Mouse (Mus musculus): ENCODE measurements around the gene Traf7. TPM values are rescaled to one million over a fixed set of nuclear protein-coding genes. Genes with fewer than 3 reads are reported as not detected.

Traf7 gene
- total and polyA plus RNA-seq, 2 experiments from 2014 or later = 82.0 to 168 TPM

DNA sequence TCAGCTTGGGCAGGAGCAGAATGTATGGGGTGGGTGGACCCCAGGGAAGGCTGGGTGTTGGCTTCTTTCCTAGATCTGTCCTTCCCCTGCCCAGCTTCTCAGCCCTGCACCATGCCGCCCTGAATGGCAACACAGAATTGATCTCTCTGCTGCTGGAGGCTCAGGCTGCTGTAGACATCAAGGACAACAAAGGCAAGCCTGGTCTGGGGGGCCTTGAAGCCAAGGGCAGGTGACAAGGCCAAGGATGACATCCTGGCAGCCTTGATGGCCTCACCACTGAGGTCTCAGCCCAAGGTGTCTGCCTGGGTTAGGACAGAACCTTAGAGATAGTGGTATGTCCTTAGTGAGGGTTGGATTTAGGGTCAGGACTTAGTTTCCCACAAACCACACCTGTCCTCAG lies 31.7 kb downstream of the Traf7 start:
- H3K36me3 ChIP-seq (ENCODE audit: insufficient read depth) = peaks cover 56% of the 10 kb centered on the region
- 81% methylated on average over 1 of the region's 1 CpGs for WGBS
- no peaks in the 10 kb centered on the region for H3K4me1 ChIP-seq (ENCODE audit: insufficient read depth)
- DNase-seq = no peak
- H3K4me3 ChIP-seq (ENCODE audit: low read depth, low read length) = no peak overlapping the region
- no peak for ATAC-seq
- H3K4me2 ChIP-seq (ENCODE audit: low read depth) = no peak overlapping the region
- TF ChIP-seq CTCF (IDR thresholded peaks at IDR 0.05; ENCODE audit: low read depth) = no peak
- no peaks in the 10 kb centered on the region for H3K27me3 ChIP-seq (ENCODE audit: insufficient read depth, low read length)
- no peak overlapping the region for H3K9ac ChIP-seq
- H3K9me3 ChIP-seq (ENCODE audit: low read length) = no peaks in the 10 kb centered on the region
- no peak overlapping the region for H3K27ac ChIP-seq (ENCODE audit: low read depth, low read length)

DNA sequence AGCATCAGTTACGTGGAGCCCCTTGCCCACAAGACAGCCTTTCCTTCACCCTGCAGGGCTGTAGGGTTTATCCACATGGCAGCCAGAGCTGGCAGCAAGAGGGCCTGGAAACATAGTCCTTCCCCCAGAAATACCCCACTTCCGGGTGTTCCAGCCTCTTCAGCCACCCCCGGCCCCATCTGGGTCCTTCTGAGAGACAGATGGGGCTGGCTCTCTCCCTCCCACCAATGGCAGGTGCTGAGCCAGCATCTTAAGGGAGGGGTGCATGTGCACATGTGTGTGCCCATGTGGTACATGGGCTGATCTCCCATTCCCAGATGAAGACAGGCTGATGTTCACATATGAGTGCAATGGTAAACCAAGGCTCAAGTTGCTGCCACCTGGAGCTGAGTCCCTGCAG lies 32.3 kb downstream of the Traf7 start:
- Histone ChIP-seq H3K4me2 (ENCODE audit: low read depth) (no peak overlapping the region), H3K4me1 (ENCODE audit: insufficient read depth) (peaks cover 4% of the 10 kb centered on the region; the same call in 1 of the 2 replicates), H3K27ac (ENCODE audit: low read depth, low read length) (peak overlapping the region; percentile 21; the same call in 1 of the 2 replicates), H3K9ac (no peak overlapping the region), H3K9me3 (ENCODE audit: low read length) (no peaks in the 10 kb centered on the region), H3K36me3 (ENCODE audit: insufficient read depth) (peaks cover 50% of the 10 kb centered on the region), H3K27me3 (ENCODE audit: insufficient read depth, low read length) (no peaks in the 10 kb centered on the region), H3K4me3 (ENCODE audit: low read depth, low read length) (no peak overlapping the region)
- 64% methylated on average over 3 of the region's 3 CpGs for WGBS
- peak; percentile 30 for ATAC-seq
- DNase-seq = no peak
- TF ChIP-seq CTCF (IDR thresholded peaks at IDR 0.05; ENCODE audit: low read depth) = no peak

DNA sequence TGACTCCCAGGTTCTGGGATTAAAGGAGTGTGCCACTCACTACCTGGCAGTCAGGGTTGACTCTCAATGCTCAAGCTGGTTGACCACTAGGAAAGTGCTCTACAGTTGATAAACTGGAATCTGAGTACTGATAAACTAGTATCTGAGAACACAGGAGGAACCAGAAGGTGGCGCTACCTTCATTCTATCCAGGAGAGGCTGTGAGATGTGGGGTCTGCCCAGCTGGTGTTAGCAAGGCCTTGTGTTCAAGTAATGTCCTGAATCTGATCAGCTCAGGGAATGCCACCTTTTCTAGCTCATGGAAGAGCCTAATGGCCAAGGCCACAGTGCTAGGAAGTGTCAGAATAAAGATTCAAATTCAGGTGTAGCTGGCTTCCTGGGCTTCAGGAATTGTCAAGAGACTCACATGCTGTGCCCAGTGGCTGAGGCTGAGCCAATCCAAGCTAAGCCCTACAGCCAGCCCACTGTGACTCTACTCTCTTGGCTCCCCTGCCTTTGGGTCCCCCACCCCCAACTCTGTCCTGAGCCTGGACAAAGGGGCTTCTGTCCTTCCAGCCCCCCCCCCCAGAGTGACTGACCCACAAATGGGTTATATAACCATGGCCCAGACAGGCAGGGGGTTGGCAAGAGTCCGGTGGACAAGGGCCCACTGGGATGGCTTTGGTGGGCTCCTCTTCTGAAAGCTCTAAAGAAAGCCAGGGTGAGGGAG lies 33.0 kb downstream of the Traf7 start:
- no peak overlapping the region for H3K4me2 ChIP-seq (ENCODE audit: low read depth)
- TF ChIP-seq CTCF (IDR thresholded peaks at IDR 0.05; ENCODE audit: low read depth) = peak; percentile 71
- H3K27me3 ChIP-seq (ENCODE audit: insufficient read depth, low read length) = no peaks in the 10 kb centered on the region
- 0 out of 2 replicates have a peak overlapping the region, but pooled peaks have one; percentile 21 for H3K27ac ChIP-seq (ENCODE audit: low read depth, low read length)
- DNase-seq = peak; percentile 67
- H3K4me1 ChIP-seq (ENCODE audit: insufficient read depth) = peaks cover 10% of the 10 kb centered on the region
- no peaks in the 10 kb centered on the region for H3K9me3 ChIP-seq (ENCODE audit: low read length)
- no peak overlapping the region for H3K4me3 ChIP-seq (ENCODE audit: low read depth, low read length)
- WGBS = 34% methylated on average over 2 of the region's 2 CpGs
- no peak overlapping the region for H3K9ac ChIP-seq
- peaks cover 45% of the 10 kb centered on the region for H3K36me3 ChIP-seq (ENCODE audit: insufficient read depth)
- peak; percentile 78 for ATAC-seq

DNA sequence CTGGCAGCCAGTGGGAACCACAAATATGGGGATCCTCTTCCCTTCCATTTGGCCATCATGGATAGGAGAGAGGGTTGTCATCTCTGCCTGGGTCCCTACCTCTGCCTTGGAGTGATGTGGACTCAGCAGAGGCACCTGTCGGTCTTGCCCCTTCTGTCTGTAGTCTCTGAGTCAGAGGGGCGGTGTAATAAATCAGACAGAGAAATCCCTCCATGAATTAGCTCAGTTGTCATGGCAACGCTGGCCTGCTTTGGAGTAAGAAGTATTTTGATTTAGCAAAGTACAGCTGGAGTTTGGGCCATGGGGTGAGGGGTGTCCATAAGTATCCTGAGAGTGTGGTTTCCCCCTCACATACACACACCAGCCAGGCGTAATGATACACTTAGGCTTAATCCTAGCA lies 37.3 kb downstream of the Traf7 start:
- WGBS = 48% methylated on average over 4 of the region's 4 CpGs

DNA sequence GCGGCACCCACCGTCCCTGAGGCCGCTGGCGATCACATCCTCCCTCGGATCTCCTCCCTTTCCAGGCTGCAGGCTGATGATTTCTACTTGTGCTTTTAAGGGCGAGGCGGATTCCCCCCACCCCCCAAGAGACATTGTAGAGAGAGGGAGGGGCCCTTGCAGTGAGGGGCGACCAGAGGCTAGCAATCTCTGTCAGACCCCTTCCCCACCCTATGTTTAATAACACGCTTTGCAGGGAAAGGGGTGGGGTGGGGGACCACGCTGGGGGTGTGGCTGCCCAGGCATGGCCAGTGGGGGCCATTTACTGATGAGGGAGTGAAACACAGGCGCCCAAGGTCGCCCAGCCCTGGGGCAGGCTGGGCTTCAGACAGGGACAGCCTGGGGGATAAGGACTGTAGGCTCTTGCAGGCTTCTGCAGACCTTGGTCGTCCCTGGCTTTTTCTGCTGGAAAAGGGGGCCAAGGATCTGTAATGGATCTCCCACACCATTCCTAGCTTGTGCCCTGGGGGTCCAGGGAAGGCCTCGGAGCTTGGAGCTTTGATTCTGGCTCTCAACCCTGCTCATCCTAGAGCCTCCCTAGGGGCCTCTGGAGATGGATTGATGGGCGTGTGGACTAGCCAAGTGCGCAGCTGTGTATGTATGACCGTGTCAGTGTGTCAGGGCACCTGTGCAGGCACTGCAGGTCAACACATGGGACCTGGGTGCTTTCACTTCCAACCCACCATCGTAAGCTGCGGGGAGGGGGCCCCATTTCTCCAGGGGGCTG lies 38.3 kb downstream of the Traf7 start:
- Histone ChIP-seq H3K4me1 (ENCODE audit: insufficient read depth) (peaks cover 18% of the 10 kb centered on the region), H3K4me2 (ENCODE audit: low read depth) (peak overlapping the region; percentile 88), H3K9me3 (ENCODE audit: low read length) (no peaks in the 10 kb centered on the region), H3K27me3 (ENCODE audit: insufficient read depth, low read length) (no peaks in the 10 kb centered on the region), H3K9ac (peak overlapping the region; percentile 94), H3K36me3 (ENCODE audit: insufficient read depth) (no peaks in the 10 kb centered on the region), H3K4me3 (ENCODE audit: low read depth, low read length) (peak overlapping the region; percentile 82), H3K27ac (ENCODE audit: low read depth, low read length) (peak overlapping the region; percentile 94)
- no peak for TF ChIP-seq CTCF (IDR thresholded peaks at IDR 0.05; ENCODE audit: low read depth)
- DNase-seq (no peak), ATAC-seq (peak; percentile 13)
- WGBS = 21% methylated on average over 19 of the region's 19 CpGs

More for the DNA sequence above, 37.3 kb downstream of the Traf7 start:
- Histone ChIP-seq H3K36me3 (ENCODE audit: insufficient read depth) (0 out of 2 replicates have a peak, but pooled peaks cover under 1% of the 10 kb centered on the region), H3K4me1 (ENCODE audit: insufficient read depth) (peaks cover 18% of the 10 kb centered on the region), H3K4me2 (ENCODE audit: low read depth) (peak overlapping the region; percentile 88), H3K9me3 (ENCODE audit: low read length) (no peaks in the 10 kb centered on the region), H3K27me3 (ENCODE audit: insufficient read depth, low read length) (no peaks in the 10 kb centered on the region), H3K9ac (peak overlapping the region; percentile 94), H3K4me3 (ENCODE audit: low read depth, low read length) (no peak overlapping the region), H3K27ac (ENCODE audit: low read depth, low read length) (peak overlapping the region; percentile 94; the same call in 1 of the 2 replicates)
- ATAC-seq (no peak), DNase-seq (peak; percentile 63)
- TF ChIP-seq CTCF (IDR thresholded peaks at IDR 0.05; ENCODE audit: low read depth) = no peak

DNA sequence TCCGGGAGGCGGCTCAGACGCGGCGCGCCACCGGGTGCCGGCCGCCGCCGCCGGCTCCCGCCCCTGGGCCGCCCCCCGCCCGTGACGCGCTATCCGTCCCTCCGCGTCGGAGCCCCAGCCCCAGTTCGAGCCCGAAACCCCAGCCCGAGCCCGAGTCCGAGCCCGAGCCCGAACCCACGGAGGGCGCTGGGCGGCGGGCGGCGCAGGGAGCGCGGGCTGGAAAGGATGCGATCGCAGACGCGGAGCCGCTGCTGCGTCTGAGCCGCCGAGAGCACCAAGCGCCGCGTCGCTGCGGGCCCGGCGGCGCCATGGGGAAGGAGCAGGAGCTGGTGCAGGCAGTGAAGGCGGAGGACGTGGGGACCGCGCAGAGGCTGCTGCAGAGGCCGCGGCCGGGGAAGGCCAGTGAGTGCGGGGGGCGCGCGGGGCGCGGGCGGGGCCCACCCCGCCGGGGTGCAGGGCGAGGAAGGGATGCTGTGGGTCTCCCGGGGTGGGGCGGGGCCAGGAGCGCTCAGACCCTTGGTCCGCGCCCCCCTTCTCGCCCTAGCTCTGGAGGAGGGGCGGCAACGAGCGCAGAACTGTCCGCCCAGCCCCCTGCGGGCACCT lies 39.0 kb downstream of the Traf7 start:
- H3K27me3 ChIP-seq (ENCODE audit: insufficient read depth, low read length) = no peaks in the 10 kb centered on the region
- H3K4me1 ChIP-seq (ENCODE audit: insufficient read depth) = peaks cover 18% of the 10 kb centered on the region
- ATAC-seq (peak; percentile 80), DNase-seq (peak; percentile 70)
- H3K9me3 ChIP-seq (ENCODE audit: low read length) = no peaks in the 10 kb centered on the region
- H3K9ac ChIP-seq = peak overlapping the region; percentile 94
- 3% methylated on average over 51 of the region's 81 CpGs for WGBS
- TF ChIP-seq CTCF (IDR thresholded peaks at IDR 0.05; ENCODE audit: low read depth) = no peak
- peak overlapping the region; percentile 88 for H3K4me2 ChIP-seq (ENCODE audit: low read depth)
- peak overlapping the region; percentile 94 for H3K27ac ChIP-seq (ENCODE audit: low read depth, low read length)
- H3K4me3 ChIP-seq (ENCODE audit: low read depth, low read length) = peak overlapping the region; percentile 82
- no peaks in the 10 kb centered on the region for H3K36me3 ChIP-seq (ENCODE audit: insufficient read depth)

Measured in forebrain, postnatal 0 days (tissue).